Mouse (Mus musculus): ENCODE data around the gene Pes1. TPM values are rescaled to one million over a fixed set of nuclear protein-coding genes. Genes with fewer than 3 reads are reported as not detected.

The Pes1 gene
- total RNA-seq, 2 experiments from 2014 or later: 38.3 to 42.0 TPM

DNA sequence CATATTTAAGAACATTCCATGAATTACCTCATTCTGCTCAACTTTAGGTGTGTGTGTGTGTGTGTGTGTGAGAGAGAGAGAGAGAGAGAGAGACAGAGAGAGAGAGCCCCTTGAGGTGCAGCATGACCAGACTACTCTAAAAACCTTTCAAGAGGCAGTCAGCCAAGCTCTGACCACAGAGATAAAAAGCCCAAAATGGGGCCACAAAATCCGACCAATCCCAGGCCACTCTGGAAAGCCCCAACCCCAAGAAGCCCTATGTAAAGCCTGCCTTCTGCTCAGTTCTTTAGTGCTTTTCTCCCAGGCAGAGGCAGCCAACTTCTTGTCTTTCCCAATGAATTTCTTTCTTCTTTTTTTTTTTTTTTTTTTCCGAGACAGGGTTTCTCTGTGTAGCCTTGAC lies 2.9 kb upstream of the Pes1 start:
- intact Hi-C loops (cut with DNase I): no loop called here
- DNase-seq (ENCODE audit: low spot score in 2 of 2): no peak

DNA sequence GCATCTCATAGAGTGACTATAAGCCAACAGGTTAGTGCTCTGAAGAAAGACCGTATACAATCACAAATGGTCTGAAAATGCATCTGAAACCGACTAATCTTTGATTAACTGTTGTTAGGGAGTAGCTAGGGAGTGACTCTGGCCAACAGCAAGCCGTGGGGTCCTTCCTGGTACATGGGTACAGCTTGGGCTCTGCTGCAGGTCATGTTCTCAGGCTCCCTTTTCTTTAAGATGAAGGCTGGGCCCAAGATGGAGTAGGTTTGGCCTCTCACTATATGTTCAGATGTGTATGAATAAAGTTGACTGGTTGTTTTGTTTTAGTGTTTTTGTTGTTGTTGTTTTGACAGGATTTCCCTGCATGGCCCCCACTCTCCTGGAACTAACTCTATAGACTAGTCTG lies 2.0 kb upstream of the Pes1 start:
- intact Hi-C loops (cut with DNase I): no loop called here

DNA sequence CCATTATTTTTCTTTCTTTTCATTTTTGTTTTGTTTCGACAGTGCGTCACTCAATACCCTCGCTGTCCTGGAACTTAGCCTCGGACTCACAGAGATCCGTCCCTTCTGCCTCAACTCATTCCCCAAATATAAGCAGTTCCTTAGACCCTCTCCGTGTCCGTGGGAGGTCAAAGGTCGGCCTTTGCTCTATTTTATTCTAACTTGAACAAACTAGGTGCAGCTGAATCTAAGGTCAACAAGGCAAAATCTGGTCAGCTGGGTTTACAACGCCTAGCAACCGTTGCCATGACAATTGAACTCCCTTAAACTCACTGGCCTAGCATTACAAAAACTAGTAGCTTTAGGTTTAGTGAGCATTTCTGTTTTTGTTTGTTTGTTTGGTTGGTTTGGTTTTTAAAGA lies 620 bp upstream of the Pes1 start:
- DNase-seq (ENCODE audit: low spot score in 2 of 2): no peak
- intact Hi-C loops (cut with DNase I): no loop called here

More for the DNA sequence above, 2.0 kb upstream of the Pes1 start:
- no peak for DNase-seq (ENCODE audit: low spot score in 2 of 2)

DNA sequence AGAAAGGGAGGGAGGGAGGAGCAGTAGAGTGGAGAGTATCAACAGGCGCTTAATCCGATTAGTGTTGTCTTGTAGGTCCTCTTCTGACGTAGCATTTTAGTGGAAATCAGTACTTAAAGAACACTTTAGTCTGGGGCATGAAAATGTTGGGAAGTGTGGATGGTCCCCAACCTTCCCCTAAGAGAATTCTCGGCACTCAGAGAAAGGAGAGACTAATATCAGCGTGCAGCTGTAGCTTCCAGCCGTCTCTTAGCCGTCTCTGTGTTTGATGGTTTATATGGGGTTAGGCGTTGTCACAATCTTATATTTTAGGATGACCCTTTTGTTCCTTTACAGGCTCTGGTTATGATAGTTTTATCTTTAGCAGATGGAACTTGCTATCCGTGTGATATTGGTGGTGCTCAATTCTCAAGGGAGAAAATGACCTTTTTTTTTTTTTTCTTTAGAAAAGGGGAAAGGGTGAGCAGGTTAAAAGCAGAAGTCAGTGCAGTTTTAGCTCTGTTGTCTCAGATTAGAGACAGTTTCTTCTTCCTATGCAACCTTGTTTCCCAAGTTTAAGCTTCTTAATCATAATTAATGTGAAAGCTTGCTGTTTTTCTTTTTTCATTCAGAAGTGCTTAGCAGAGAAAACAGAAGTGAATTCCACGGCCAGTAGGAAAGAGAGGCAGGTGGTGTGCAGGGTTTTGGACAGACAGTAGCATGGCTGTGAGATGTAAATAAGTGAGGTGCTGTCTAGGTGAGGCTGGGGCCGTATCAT lies 819 bp downstream of the Pes1 start:
- no peak for DNase-seq (ENCODE audit: low spot score in 2 of 2)
- intact Hi-C loops (cut with DNase I): no loop called here

DNA sequence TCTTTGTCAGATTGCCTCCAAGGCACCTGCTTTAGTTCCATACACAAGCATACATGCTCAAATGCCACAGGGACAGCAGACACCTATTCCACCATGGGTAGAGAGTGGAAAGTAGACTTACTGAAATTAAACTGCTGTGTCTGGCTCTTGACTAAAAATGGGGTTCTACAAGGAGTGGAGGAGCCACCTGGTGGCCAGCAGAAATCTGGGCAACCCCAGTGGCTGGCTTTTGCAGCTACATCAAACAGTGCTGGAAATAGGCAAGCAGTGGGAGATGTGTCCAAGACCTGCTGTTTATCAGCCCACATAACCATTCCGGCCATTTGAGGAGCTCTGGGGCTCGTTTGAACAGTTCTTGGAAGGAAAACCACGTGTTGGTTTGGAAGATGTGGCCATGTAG lies 6.1 kb downstream of the Pes1 start:
- intact Hi-C loops (cut with DNase I): no loop called here
- no peak for DNase-seq (ENCODE audit: low spot score in 2 of 2)

DNA sequence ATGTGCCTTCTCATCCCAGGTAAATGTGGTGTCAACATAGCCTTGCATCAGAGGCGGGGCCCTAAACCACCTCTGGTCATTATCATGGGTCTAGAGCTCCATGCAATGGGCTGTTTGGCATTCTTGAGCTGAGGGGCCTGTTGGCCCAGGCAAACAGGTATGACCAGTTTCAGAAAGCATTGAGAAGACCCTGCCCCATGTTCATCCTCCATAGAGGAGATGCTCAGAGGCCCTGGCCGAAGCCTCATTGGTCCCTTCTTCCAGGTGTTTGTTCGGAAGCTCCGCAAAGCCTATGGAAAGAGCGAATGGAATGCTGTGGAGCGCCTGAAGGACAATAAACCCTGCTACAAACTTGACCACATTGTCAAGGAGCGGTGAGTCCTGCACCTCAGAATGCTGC lies 6.6 kb downstream of the Pes1 start:
- intact Hi-C loops (cut with DNase I): no loop called here
- DNase-seq (ENCODE audit: low spot score in 2 of 2): no peak

DNA sequence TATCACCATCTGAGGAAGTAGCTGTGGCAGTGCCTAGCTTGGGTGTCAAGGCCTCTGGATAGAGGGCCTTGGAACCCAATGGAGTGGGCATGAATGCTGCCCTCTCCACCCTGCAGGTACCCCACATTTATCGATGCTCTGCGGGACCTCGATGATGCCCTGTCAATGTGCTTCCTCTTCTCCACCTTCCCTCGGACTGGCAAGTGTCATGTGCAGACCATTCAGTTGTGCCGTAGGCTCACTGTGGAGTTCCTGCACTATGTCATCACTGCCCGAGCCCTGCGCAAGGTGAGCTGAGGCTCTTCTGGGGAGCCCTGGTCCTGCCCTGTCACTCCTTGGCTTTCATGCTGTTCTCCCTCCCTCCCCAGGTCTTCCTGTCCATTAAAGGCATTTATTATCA lies 9.3 kb downstream of the Pes1 start:
- DNase-seq (ENCODE audit: low spot score in 2 of 2): peak in 1 of 2 experiments; percentile 1
- intact Hi-C loops (cut with DNase I): no loop called here

DNA sequence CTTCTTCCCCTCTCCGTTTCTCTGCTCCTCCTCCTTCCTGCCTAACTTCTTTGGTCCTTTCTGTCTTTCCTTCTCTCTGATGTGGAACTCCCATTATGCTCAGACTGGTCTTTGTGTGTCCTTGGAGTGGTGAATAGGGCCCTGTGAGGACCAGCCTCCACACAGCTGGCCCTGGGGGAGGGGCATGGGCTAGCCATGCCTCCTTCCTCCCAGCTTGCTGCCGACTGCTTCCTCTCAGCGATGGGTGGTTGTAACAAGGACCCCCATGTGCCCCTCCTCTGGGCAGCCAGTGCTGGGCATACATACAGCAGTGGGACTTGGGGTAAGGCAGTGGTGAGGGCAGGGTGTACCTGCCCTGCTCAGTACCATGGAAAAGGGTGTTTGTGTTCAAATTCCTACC lies 10.5 kb downstream of the Pes1 start:
- intact Hi-C loops (cut with DNase I): no loop called here
- DNase-seq (ENCODE audit: low spot score in 2 of 2): no peak

DNA sequence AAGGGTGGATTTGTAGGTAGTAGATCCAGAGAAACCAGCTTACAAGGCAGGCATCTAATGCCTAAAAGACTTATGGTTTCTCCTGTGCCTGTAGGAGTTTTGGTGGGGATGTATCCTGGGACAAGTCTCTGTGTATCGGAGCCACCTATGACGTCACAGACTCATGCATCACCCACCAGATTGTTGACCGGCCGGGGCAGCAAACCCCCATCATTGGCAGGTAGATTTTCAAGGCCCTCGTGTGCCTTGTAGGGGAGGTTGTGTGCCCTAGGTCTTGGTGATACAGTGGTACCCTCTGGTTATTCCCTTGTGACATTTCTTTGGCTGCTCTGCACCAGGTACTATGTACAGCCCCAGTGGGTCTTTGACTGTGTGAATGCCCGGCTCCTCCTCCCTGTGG lies 12.9 kb downstream of the Pes1 start, which contains the start of gene 4930556J24Rik:
Gene 4930556J24Rik, minus strand, starts transcription at position 101 of the 400 bp plus-strand sequence.
- intact Hi-C loops (cut with DNase I): no loop called here
- DNase-seq (ENCODE audit: low spot score in 2 of 2): no peak

DNA sequence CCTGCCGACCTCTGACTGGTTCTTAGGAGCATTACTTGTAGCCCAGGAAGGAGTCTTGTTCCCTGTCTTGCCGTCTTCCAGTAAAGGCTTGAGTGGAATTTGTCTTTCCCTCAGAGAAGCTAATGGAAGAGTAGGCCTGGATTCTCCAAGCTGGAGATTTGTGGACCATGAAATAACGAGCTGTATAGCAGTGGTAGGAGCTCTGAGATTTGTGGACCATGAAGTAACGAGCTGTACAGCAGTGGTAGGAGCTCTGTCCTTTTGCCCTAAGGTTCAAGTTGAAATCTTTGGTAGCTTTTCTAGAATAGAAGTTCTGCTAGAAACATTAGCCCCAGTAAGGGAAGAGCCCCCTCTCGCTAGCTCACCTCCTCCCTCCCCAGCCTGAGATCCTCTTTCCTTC lies 14.6 kb downstream of the Pes1 start:
- intact Hi-C loops (cut with DNase I): no loop called here
- DNase-seq (ENCODE audit: low spot score in 2 of 2): no peak

DNA sequence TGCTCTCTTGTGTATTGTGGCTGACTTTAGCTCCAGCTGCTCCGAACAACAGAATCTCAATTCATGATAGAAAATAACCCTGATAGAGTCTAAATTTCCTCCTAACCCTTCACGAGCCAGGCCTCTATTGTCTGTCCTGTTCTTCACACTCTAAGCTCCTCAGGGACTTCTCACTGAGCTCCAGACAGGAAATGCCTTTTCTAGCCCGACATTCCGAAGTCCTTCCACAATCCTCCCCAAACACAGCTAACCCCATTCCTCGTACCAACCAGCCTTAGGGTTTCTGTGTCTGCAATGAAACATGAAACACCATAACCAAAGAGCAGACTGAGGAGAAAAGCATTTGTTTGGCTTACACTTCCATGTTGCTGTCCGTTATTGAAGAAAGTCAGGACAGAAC lies 17.8 kb downstream of the Pes1 start:
- intact Hi-C loops (cut with DNase I): no loop called here
- DNase-seq (ENCODE audit: low spot score in 2 of 2): no peak

DNA sequence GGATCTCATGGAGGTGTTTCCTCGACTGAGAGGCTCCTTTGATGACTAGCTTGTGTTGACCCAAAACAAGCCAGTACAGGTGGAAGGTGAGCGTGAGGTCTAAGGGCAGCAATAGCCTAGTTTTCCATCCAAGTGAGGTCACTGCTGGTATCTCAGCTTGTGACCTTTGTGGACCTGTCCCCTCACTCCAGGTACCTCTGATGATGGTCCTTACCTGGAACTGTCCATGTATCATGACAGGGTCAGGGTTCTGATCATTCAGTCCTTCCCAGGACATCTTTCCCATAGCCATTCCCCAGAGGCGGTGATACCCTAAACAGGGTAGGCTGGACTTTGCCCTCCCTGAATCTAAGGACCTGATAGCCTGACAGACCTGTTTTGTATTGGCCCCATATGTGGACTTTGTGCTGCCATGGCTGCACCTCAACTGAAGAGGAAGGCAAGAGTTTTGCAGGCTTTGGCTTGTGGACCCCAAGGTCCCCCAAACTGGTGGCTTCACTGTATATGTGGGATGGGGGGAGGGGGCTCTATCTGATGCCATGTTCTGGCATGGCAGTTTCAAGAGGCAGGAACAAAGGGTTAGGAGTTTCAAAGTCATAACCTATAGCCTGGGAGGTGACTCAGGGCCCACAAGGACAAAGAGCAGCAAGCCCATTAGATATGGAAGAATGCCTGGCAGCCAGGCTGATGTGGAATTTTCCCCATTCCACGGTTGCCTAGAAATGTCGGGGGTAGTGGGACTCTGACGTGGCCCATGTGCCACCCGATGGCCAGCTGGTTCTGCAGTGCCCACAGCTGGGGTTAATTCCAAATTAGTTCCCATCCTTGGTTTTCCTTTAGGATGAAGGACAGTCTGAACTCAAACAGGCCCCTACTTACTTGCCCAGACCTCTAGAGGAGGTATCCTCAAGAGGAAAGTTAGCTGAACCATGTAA lies 18.8 kb downstream of the Pes1 start:
- intact Hi-C loops (cut with DNase I): no loop called here
- no peak for DNase-seq (ENCODE audit: low spot score in 2 of 2)

DNA sequence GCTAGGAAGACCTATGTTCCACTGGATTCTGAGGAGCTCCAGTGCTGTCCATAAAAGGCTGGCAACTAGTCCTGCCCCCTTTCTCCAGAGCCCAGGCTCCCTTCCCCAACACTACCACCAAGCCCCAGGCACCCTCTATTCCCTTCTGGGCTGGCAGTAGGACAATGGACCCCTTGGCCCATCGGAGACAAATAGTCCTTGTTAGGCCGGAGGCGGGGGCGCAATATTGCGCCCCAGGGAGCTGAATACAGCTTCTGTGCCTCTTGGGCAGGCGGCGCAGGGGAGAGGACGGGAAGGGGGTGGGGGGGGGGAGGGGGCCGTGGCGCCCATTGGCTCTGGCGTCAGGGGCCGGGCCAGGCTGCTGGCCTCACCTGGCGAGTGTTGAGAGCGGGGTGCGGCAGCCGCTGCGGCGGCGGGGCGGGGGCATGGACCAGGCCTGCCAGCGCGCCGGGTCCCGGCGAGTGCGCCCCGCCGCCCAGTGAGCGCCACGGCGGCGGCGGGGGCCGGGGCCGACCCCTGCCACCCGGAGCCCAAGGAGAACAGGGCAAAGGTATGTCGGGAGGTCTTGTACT lies 19.6 kb downstream of the Pes1 start, which contains the start of gene Gal3st1:
Gene Gal3st1, plus strand, starts transcription at position 346 of the 572 bp plus-strand sequence.
- peak; percentile 27 to 44 for DNase-seq (ENCODE audit: low spot score in 2 of 2)
- intact Hi-C loops (cut with DNase I): no loop called here

DNA sequence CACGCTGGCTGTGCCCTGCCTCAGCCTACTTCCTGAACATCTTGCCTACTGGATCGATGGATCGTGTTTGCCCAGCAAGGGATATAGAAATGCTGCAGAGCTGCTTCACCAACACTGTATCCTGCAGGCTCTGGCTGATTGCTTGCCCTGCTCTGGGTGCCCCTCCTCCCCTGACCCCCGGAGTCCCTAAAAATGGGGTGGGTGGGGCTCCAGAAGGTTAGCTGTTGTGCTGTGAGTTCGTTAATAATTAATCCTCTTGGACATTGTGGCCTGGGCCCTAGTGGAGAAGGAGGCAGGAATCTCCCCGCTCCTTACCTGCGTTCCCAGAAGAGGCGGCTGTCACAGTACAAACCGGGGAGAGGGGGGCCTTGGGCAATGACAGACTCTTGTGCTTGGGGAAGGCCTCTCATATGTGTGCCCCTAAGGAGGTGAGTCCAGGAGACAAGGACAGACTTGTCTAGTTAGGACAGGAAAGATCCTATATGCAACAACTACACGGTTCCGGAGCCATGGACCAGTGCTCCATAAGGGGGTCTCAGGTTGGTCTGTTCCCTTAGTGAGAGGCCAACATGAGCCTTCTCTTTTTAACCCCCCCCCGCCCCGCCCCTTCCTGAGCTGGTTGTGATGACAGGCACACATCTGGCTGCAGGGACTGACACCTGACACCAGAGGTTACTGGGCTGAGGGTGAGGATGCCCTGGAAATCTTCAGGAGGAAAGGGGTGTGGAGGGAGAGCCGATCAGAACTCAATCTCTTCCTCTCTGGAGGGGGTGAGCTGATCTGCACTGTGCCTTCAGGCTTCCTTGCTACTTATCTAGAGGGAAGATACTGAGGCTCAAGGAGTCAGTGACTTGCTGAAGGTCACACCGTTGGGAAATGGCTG lies 20.3 kb downstream of the Pes1 start:
- intact Hi-C loops (cut with DNase I): no loop called here

DNA sequence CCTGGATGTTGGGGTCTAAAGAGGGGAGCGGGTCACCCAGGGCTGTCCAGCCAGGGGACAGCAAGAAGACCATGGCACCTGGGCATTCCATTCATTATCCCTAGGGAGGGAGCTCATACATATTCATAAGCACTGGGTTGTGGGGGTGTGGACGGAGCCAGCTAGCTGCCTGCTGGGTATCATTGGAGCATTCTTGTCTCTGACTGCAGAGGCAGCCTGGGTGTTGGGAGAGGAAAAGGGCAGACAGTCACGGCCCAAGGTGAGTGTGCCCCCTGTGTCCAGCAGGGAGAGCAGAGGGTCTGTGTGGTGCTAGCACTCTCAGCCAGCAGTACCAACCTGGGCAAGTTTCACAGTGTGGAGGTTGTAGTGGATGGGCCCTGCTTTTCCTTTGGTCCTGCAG lies 26.0 kb downstream of the Pes1 start:
- intact Hi-C loops (cut with DNase I): no loop called here
- no peak for DNase-seq (ENCODE audit: low spot score in 2 of 2)

More for the DNA sequence above, 20.3 kb downstream of the Pes1 start:
- no peak for DNase-seq (ENCODE audit: low spot score in 2 of 2)

DNA sequence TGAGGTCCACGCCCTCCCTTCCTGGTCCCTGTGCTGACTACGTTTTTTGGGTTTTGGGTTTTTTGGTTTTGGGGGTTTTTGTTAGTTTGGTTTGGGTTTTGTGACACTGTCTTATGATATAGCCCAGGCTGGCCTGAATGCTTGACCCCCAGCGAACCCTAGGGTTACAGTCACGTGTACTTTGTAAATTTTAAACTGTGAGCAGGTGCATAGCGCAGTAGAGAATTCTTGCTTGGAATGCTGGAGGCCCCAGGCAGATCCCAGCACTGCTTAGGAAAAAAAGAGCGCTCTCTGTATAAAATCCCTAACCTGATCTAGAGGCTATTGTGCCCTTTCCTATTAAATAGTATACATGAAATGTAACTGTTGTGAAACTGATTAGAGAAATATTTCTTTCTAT lies 29.4 kb downstream of the Pes1 start:
- intact Hi-C loops (cut with DNase I): no loop called here

DNA sequence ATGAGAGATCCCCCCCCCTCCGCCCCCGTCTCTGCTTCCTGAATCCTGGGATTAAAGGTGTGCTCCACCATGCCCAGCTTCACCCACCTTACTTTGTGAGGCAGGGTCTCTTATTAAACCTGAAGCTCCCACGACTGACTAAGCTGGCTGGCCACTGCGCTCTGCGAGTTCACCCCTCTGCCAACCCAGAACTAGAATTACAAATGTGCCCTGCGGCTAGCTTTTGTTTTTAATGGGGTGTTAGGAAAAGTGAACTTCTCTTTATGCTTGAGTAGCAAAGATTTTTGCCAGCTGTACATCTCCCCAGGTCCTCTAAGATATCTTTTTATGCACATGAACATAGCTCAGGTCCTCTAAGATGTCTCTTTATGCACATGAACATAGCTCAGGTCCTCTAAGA lies 30.1 kb downstream of the Pes1 start:
- DNase-seq (ENCODE audit: low spot score in 2 of 2): no peak
- intact Hi-C loops (cut with DNase I): no loop called here

More for the DNA sequence above, 29.4 kb downstream of the Pes1 start:
- no peak for DNase-seq (ENCODE audit: low spot score in 2 of 2)

DNA sequence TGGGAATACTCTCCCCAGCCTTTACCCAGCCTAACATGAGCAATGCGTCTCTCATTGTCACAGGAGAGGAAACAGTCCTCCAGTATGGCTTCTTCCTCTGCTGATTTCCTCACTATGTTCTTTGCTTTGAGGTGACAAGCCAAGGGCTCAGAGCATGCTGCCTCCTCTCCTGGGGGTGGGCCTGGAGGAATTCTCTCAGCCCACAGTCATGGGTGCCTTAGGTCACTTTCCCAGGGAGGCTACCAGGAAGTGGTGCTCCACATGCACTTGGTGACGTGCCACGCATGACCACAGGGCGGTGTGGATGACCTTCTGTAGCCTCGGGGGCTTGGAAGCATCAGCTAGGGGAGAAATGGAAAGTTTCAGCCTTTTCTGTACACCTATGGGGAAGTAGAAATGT lies 31.7 kb downstream of the Pes1 start:
- DNase-seq (ENCODE audit: low spot score in 2 of 2): no peak
- intact Hi-C loops (cut with DNase I): no loop called here

DNA sequence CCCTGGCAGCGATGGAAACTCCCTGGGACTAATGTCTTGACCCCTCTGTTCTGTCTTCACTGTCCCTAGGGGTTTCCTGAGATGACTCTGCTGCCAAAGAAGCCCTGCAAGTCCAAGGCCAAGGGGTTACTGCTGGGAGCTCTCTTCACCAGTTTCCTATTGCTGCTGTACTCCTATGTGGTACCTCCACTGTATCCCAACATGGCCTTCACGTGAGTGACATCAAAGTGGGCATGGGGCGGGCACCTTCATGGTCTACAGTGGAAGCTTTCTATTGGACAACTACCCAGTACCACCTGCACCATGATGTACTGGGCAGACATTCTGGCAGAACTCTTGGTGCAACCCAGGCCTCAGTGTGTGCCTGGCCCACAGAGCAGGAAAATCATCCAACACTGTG lies 33.1 kb downstream of the Pes1 start:
- intact Hi-C loops (cut with DNase I): no loop called here
- no peak for DNase-seq (ENCODE audit: low spot score in 2 of 2)

Data from left cerebral cortex, postnatal 36 days (tissue).